Mouse (Mus musculus) kidney, adult 11 months (tissue): ENCODE measurements around the gene H2-Eb2.
"Not testable (repeated sequence)": the region's sequence is repeated elsewhere in the genome, so short reads cannot be mapped to it uniquely, and the experiment has no call there.

Experiments used
- DNase-seq: peaks from one replicate; pipeline ENCODE4 v3.0.0; 2022

Gene H2-Eb2

DNA sequence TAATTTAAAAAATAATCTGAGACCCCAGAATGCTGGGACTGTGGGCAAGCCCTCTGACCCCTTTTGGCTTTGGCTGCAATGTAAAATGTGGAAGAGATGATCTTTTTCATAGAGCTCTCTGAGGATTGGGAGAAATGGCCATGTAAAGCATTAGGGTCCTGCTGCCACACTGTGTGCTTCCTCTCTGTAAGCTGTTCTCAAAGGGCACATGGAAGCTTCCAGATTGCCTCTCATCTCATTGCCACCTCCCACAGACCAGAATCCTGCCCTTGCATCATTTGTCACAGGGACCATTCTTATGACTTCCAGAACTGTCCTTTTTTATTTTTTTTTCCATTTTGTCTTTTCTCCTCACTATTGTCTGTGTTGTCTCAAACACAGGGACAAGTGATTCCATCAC, 18.2 kb upstream of the H2-Eb2 start:
- no peak for DNase-seq

DNA sequence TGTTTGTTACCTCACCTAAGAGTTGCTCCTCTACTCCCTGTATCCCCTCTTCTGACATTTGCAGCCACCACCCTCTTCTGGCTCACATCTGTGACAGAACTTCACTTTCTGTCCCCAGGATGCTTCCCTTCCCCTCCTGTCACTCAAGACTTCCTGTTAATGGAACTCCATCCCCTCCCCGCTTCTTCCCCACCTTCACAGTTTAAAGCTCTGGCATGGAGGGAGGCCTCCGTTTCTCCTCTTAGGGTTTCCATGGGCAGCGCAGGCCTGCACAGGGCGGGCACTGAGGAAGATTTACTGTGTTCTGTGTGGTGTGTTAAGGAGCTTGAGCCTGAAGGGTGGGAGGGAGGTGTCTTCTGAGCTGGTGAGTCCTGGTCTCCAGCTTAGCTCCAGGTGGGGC, 17.3 kb upstream of the H2-Eb2 start:
- DNase-seq: no peak

DNA sequence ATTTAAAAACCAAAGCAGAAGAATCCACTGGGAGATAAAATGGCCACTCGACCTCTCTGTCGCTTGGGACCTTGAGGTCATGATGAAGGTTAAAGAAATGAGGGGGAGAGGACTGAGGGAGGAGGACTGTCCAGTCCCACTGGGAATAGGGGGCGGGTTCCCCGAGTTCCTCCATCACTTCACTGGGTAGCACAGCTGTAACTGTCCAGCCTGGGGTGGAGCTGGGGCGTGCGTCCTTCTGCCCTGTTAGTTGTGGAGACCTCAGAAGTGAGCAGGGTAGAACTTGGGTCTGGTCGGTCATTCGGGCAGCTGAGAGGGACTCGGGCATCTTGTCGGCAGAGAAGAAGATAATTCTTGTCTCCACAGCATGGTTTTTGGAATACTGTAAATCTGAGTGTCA, 16.2 kb upstream of the H2-Eb2 start:
- no peak for DNase-seq

GRCm38 (mm10) chr17:34309683-34310385, 15.6 kb upstream of the H2-Eb2 start:
- peak; percentile 74 for DNase-seq

GRCm38 (mm10) chr17:34310526-34310925, 14.9 kb upstream of the H2-Eb2 start:
- DNase-seq: not testable (repeated sequence)

- no peak for DNase-seq
These were observed 13.3 kb upstream of the H2-Eb2 start for GRCm38 (mm10) chr17:34312185-34312584.

DNA sequence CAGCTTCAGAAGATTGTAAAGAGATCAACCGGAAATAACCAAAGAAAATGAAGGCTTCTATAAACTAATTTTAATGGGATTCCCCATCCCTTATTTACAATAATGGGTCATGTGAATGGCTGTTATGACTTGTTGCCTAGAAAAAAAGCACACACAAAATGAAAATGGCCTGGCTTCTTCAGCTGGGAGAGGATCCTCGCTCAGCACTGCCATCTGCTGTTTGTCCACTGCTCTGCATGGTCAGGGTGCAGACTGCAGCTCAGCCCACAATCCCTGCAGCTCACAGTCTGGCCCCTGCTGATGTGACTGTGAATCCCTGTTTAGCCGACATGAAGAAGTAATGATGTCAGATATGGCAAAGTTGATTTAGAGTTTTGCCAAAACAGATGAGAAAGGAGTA, 12.1 kb upstream of the H2-Eb2 start:
- DNase-seq: peak; percentile 50

GRCm38 (mm10) chr17:34314286-34314685, 11.2 kb upstream of the H2-Eb2 start:
- no peak for DNase-seq

GRCm38 (mm10) chr17:34315512-34315911, 10.0 kb upstream of the H2-Eb2 start:
- no peak for DNase-seq

DNA sequence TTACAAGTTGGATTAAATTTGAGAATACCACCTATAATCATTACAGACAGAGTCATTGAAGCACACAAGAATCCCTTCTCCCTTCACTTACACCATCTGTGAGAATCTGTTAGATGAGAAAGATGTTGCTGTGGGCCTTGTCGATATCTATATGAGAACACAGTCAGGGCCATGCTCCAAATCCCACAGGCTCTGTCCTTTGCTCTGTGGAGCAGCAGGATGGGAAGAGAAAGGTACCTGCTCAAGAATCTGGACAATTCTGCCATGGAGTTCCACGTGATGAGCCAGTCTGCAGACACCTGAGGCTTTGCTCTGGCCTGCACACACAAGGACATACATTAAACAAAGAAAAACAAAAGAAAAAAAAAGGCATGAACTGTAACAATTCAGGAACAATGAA, 8.8 kb upstream of the H2-Eb2 start:
- no peak for DNase-seq

GRCm38 (mm10) chr17:34317275-34317674, 8.2 kb upstream of the H2-Eb2 start:
- DNase-seq: no peak

DNA sequence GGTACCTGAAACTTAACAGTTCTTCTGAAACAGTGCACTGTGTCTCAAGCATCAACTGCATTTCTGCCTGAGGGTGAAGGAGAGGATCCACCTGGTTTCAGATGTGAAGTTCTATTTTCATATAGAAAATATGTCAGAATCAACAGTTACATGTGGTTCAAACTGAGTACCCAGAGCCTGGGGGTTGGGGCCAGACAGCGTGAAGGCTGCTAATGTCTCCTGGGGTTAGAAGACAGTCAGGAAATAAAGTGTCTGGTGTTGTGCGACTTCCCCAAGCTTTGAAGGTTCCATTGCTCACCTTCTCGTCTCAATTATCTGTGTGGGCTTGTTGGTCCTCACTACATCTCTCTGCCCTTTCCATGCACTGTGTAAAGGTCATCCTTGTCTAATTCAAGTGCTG, 908 bp downstream of the H2-Eb2 start:
- no peak for DNase-seq

DNA sequence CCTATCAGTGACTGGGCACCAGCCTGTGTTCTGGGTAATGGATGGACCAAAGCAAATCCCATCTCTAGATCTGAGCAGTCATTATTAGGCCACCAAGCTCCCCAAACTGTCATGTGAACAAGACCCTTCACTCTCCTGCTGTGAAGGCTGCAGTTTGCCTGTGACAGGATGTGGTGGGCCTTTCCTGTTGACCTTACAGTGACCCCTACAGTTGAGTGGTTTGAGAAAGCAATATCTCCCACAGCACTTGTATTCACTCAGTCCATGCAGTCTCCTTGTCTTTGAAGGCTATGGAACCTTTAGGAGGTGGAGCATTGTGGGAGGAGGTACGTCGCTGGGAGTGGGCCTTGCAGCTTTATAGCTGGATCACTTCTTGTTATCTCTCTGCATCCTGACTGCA, 4.3 kb downstream of the H2-Eb2 start:
- no peak for DNase-seq

GRCm38 (mm10) chr17:34331200-34331599, 5.7 kb downstream of the H2-Eb2 start:
- DNase-seq: no peak

DNA sequence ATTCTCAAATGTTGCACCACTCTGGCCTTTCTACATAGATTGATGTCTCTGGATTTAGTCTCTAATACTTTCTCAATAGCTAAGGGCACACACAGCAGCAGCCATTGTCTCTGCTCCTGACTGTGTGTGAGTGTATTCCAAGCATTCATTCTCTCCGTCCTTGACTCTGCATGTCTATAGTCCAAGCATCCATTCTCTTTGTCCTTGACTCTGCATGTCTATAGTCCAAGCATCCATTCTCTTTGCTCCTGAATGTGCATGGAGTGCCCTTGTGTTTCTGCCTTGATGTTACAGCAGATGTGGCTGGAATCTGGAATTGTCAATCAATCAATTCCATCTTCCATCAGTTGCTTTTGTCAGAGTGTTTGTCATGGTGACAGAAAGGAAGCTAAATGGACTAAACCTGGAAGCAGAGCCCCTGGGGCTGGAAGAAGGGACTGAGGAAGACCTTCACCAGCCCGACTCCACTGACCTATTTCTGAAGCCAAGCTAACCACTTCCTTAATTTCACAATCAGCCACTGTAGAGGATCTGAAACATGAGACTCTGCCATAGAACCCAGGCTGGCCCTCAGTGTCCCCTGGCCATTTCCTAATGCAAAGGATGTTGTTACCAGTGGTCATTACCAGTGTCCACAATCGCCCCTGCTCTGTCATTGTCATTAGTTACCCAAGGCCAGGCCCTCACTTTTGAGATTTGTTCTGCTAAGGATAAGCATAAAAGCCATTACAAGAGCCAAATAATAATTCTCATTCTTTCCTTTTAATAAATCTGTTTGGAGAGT, 15.3 kb downstream of the H2-Eb2 start:
- DNase-seq: no peak

DNA sequence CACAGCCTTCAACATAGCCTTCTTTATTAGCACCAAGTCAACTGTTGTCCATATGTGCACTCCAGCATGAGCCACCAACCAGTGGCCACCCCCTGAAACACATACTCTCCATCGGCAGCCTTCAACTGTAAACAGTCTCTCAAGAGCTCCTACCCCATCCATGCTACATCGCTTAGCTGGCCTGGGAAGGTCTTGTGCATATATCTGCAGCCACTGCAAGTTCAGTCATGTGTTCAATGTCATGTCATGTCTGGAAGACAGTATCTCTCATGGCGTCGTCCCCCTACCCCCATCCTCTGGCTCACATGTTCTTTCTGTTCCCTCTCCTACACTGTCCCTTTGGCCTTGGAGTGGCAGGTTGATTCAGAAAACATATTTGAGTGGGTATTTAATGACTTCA, 19.4 kb downstream of the H2-Eb2 start:
- DNase-seq: no peak

GRCm38 (mm10) chr17:34345486-34345885, 20.0 kb downstream of the H2-Eb2 start:
- no peak for DNase-seq

DNA sequence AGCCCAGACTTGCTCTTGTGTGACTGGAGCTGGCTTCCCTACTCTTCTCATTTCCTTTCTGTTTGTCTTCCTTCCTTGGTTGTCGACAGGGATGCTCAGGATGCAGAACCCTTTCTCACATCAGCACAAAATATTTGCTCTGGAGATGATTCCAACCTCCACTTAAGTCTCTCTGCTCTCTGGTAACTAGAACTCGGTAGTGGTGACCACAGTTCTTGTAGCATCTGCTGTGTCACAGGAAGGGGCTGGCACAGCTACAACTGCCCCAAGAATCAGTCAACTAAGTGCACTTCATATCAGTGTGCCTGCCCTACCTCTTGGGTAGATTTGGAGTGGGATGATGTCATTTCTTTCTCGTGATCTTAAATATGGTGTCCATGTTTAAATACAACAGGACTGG, 20.6 kb downstream of the H2-Eb2 start:
- DNase-seq: no peak

DNA sequence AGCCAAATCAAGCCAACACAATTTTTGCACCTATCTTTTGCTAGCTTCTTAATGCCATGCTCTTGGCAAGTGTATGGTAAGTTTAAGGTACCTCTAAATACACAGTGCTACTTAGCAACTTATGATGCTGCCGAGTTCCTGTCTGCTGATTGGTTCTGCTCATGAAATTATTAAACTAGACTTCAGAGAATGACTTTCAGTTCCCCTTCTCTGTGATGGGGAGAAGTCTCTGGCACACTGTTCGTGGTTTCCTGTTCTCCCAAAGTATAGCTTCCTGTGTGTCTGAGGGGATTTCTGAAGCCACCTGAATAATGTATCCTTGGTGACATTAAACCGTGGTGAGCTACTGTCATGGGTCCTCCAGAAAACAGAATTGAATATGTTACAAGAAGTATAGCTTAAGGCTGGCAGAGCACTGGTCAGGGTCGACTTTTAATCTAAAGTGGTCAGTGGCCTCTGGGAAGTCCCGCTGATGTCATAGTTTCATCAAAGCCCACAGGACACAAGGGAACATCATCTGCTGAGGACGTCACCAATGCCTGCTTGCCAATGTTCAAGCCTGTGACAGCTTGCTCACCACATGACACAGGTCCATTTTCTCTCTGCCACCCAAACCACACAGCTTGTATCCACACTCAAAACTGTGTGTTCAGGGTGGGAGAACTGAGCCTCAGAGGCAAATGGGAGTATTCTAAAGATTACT, 22.3 kb downstream of the H2-Eb2 start:
- peak; percentile 53 for DNase-seq

GRCm38 (mm10) chr17:34349429-34349828, 24.0 kb downstream of the H2-Eb2 start:
- peak; percentile 40 for DNase-seq

- no peak for DNase-seq
These were observed 29.1 kb downstream of the H2-Eb2 start, which contains the start of gene Btnl2 for GRCm38 (mm10) chr17:34354539-34354938. TSS of gene Btnl2 (plus strand) at chr17:34354822.

DNA sequence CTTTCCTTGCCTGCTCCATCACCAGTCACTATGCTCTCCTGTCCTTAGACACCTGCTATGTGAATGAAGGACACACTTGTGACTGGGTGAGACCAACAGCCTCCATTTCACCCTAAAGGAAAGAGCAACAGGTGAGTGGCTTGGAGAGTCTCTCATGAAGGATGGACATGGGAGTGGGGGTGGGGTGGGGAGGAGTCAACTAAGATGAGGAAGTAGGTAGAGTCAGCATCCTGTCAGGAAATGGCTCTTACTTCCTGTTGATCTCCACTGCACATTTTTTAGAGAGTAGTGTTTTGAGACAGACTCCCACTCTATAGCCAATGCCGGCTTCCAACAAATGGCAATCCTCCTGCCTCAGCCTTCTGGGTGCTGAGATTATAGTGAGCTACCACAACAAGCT, 29.5 kb downstream of the H2-Eb2 start:
- no peak for DNase-seq

GRCm38 (mm10) chr17:34362954-34363546, 37.6 kb downstream of the H2-Eb2 start:
- DNase-seq: no peak
